Mouse (Mus musculus) heart, postnatal 0 days (tissue): ENCODE measurements around the gene Plekhh2. TPM values are rescaled to one million over a fixed set of nuclear protein-coding genes. Genes with fewer than 3 reads are reported as not detected.

ENCODE experiments used
- ATAC-seq: fragments of 200-750 bp; cut with Nextera tagmentation; 2 replicates; pipeline ENCODE4 v1.8.0; 2017; ENCODE audit warnings: low read depth, moderate number of reproducible peaks, moderate library complexity; ENCODE audit not compliant: insufficient read depth
- DNase-seq: peaks from one replicate; pipeline ENCODE4 v3.0.0-alpha.2; 2016; ENCODE audit warnings: low spot score
- H3K27ac ChIP-seq: fragments of 300-500 bp; sonication (generic); 2 replicates; pipeline ENCODE4 v1.5.1; 2014; ENCODE audit warnings: low read depth, mild to moderate bottlenecking
- H3K27me3 ChIP-seq: fragments of 300-500 bp; sonication (generic); 2 replicates; pipeline ENCODE4 v1.6.1; 2014; ENCODE audit warnings: low read length, mixed read lengths; ENCODE audit not compliant: control insufficient read depth, insufficient read depth
- H3K36me3 ChIP-seq: fragments of 300-500 bp; sonication (generic); replicated peaks from 2 replicates; pipeline ENCODE4 v1.6.1; 2014; ENCODE audit warnings: low read length, mixed read lengths; ENCODE audit not compliant: control insufficient read depth, insufficient read depth
- H3K4me1 ChIP-seq: fragments of 300-500 bp; sonication (generic); 2 replicates; pipeline ENCODE4 v1.6.1; 2014; ENCODE audit warnings: antibody characterized with exemption; ENCODE audit not compliant: control insufficient read depth, insufficient read depth
- H3K4me2 ChIP-seq: fragments of 300-500 bp; sonication (generic); 2 replicates; pipeline ENCODE4 v1.6.1; 2014; ENCODE audit warnings: low read depth, mild to moderate bottlenecking, low read length, moderate library complexity
- H3K4me3 ChIP-seq: fragments of 300-500 bp; sonication (generic); 2 replicates; pipeline ENCODE4 v1.5.1; 2014; ENCODE audit warnings: low read depth, low read length
- H3K9ac ChIP-seq: fragments of 300-500 bp; sonication (generic); replicated peaks from 2 replicates; pipeline ENCODE4 v1.6.1; 2014; ENCODE audit warnings: low read depth, low read length, mixed read lengths
- H3K9me3 ChIP-seq: fragments of 300-500 bp; sonication (generic); replicated peaks from 2 replicates; pipeline ENCODE4 v1.6.1; 2016; ENCODE audit warnings: low read length; ENCODE audit not compliant: control insufficient read depth
- CTCF ChIP-seq: IDR thresholded peaks from 2 replicates; pipeline ENCODE4 v1.5.1; 2016; ENCODE audit warnings: antibody characterized with exemption, control low read depth, low read depth
- EP300 ChIP-seq: IDR thresholded peaks from 2 replicates; pipeline ENCODE4 v1.6.1; 2016; ENCODE audit warnings: antibody characterized with exemption, low read depth
- whole genome bisulfite sequencing: fragments of 180-500 bp; shearing (Covaris S2); extraction: QIAGEN DNeasy Blood & Tissue Kit; methylation state at CpG from one replicate; pipeline ENCODE4 v1.1.7; 2014; 5-methylcytosine and 5-hydroxymethylcytosine counted together
- polyA plus RNA-seq: library from polyadenylated mRNA; unstranded; fragments of >200 nt; fragmentation: Nextera tagmentation; extraction: Ambion mirVana; gene quantifications from 2 replicates; pipeline ENCODE4 v1.2.1, GENCODE M21; 2015
- total RNA-seq: library from RNA; depleted of rRNA; stranded (reverse); fragments of >200 nt; gene quantifications from 2 replicates; pipeline ENCODE4 v1.2.3, GENCODE M21; 2014; ENCODE audit warnings: low replicate concordance

Gene Plekhh2
- total and polyA plus RNA-seq, 2 experiments from 2014 or later = 0.68 to 1.6 TPM

DNA sequence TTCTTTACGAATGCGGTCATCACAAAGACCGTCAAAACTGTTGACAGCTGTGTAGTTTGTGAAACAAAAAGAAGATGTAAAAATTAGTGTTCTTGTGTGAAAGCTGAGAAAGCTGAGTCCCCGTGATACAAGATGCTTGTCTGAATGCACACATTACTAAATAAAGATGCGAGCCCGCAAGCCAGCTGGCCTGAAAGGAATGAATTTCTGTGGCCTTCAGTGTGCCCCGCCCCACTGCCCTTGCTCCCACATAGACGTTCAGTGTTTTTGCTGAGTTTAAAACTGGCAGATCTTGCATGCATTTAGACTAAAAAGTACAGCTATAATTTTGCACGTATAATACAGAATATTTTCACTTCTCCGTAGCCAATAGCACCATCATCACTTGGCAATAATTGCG is 104.1 kb downstream of the Plekhh2 start:
- Histone ChIP-seq H3K4me1 (no peaks in the 10 kb centered on the region), H3K27ac (no peak overlapping the region), H3K4me2 (no peak overlapping the region), H3K9ac (no peak overlapping the region), H3K27me3 (no peaks in the 10 kb centered on the region), H3K4me3 (no peak overlapping the region), H3K36me3 (0 out of 2 replicates have a peak, but pooled peaks cover 4% of the 10 kb centered on the region), H3K9me3 (no peaks in the 10 kb centered on the region)
- TF ChIP-seq CTCF (no peak), EP300 (no peak)
- DNase-seq (no peak), ATAC-seq (no peak)
- 89% methylated on average over 11 of the region's 11 CpGs for WGBS

GRCm38 (mm10) chr17:84616526-84617074 is 104.9 kb downstream of the Plekhh2 start:
- Histone ChIP-seq H3K4me2 (no peak overlapping the region), H3K9me3 (no peaks in the 10 kb centered on the region), H3K4me3 (no peak overlapping the region), H3K36me3 (0 out of 2 replicates have a peak, but pooled peaks cover 4% of the 10 kb centered on the region), H3K27me3 (no peaks in the 10 kb centered on the region), H3K9ac (no peak overlapping the region), H3K27ac (no peak overlapping the region), H3K4me1 (no peaks in the 10 kb centered on the region)
- TF ChIP-seq CTCF (no peak), EP300 (no peak)
- 71% methylated on average over 6 of the region's 6 CpGs for WGBS
- DNase-seq = no peak
- ATAC-seq = no peak

- Histone ChIP-seq H3K4me3 (no peak overlapping the region), H3K9me3 (no peaks in the 10 kb centered on the region), H3K9ac (no peak overlapping the region), H3K27me3 (no peaks in the 10 kb centered on the region), H3K4me2 (no peak overlapping the region), H3K27ac (no peak overlapping the region), H3K36me3 (0 out of 2 replicates have a peak, but pooled peaks cover 4% of the 10 kb centered on the region), H3K4me1 (no peaks in the 10 kb centered on the region)
- no peak for DNase-seq
- WGBS = 92% methylated on average over 6 of the region's 6 CpGs
- TF ChIP-seq EP300 (no peak), CTCF (no peak)
- ATAC-seq = no peak
Observed at GRCm38 (mm10) chr17:84617953-84618352, 106.3 kb downstream of the Plekhh2 start.

GRCm38 (mm10) chr17:84619112-84619511 is 107.4 kb downstream of the Plekhh2 start:
- Histone ChIP-seq H3K36me3 (no peaks in the 10 kb centered on the region), H3K4me2 (no peak overlapping the region), H3K27me3 (no peaks in the 10 kb centered on the region), H3K4me3 (no peak overlapping the region), H3K4me1 (no peaks in the 10 kb centered on the region), H3K27ac (no peak overlapping the region), H3K9me3 (no peaks in the 10 kb centered on the region), H3K9ac (no peak overlapping the region)
- ATAC-seq = no peak
- TF ChIP-seq CTCF (no peak), EP300 (no peak)
- DNase-seq = no peak
- 82% methylated on average over 7 of the region's 7 CpGs for WGBS

DNA sequence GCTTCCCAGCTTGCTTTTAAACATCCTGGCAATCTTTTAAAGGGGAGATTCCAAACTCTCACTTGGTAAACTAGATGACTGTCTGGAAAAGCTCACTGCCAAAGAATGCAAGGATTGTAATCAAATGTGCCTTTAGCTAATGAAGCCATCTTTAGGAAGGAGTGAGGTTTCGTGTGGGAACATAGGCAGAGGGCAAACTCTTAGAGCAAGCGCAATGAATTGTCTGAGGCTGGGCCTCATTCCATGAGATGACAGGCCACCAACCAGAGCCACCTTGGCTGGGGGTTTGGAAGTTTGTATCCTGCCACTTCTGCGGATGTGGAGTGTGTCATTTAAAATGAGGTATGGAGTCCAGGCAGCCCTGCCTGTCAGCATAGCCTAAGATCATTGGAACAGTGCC is 108.4 kb downstream of the Plekhh2 start:
- H3K27ac ChIP-seq = 0 out of 2 replicates have a peak overlapping the region, but pooled peaks have one; percentile 15
- TF ChIP-seq EP300 (no peak), CTCF (no peak)
- ATAC-seq = no peak
- H3K27me3 ChIP-seq = no peaks in the 10 kb centered on the region
- H3K4me2 ChIP-seq = no peak overlapping the region
- no peaks in the 10 kb centered on the region for H3K9me3 ChIP-seq
- WGBS = 79% methylated on average over 3 of the region's 3 CpGs
- H3K4me1 ChIP-seq = no peaks in the 10 kb centered on the region
- no peaks in the 10 kb centered on the region for H3K36me3 ChIP-seq
- no peak for DNase-seq
- no peak overlapping the region for H3K9ac ChIP-seq
- H3K4me3 ChIP-seq = no peak overlapping the region

GRCm38 (mm10) chr17:84620610-84621009 is 108.9 kb downstream of the Plekhh2 start:
- ATAC-seq = no peak
- Histone ChIP-seq H3K9me3 (no peaks in the 10 kb centered on the region), H3K4me2 (no peak overlapping the region), H3K4me1 (no peaks in the 10 kb centered on the region), H3K36me3 (no peaks in the 10 kb centered on the region), H3K27ac (no peak overlapping the region), H3K9ac (no peak overlapping the region), H3K4me3 (no peak overlapping the region), H3K27me3 (no peaks in the 10 kb centered on the region)
- DNase-seq = no peak
- 84% methylated on average over 6 of the region's 6 CpGs for WGBS
- no peak for TF ChIP-seq EP300
